Mouse (Mus musculus) kidney, adult 9 months (tissue): Measurements from ENCODE around the gene Met.

ENCODE experiments used
- DNase-seq: peaks from one replicate; pipeline ENCODE4 v3.0.0; 2022

The Met gene

DNA sequence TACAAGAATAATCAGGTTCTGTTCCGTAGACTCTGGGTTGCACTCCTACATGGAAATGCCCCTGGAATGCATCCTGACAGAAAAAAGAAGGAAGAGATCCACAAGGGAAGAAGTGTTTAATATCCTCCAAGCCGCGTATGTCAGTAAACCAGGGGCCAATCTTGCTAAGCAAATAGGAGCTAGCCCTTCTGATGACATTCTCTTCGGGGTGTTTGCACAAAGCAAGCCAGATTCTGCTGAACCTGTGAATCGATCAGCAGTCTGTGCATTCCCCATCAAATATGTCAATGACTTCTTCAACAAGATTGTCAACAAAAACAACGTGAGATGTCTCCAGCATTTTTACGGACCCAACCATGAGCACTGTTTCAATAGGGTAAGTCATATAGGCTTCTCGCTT is 28.5 kb downstream of the Met start:
- no peak for DNase-seq

DNA sequence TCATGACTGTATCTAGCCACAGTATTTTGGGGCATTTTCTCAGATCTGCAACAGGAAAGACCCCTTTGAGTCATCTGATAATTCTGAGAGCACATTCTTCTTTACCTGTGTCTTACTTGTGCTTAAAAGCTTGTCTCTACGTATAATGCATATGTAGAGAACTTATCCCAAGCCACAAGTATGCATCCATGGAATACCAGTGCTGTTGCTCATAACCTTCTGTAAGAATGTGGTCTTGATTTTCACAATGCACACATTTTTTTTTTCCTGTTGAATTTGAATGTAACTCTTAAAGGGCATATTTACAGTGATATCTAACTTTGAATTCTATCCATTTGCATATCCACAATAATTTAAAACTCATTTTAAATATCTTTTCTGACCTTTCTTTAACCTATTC is 31.8 kb downstream of the Met start:
- no peak for DNase-seq

DNA sequence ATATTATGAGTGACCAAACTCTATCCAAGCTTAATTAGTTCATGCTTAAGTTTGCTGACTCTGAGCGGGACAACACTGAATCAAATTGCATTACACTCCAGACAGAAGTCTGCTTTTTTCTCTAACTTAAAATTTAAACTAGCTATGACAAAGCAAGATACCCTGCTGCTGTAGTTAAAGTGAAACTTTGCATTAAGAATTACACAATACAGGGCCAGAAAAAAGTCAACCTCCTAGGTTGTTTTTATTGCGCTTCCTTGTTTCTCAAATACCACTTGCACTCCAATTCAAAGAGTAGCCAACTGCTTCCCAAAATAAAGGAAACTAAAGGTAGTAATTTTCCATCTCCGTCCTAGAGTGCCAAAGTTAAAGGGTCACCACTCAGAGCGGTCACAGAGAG is 33.8 kb downstream of the Met start:
- peak; percentile 31 for DNase-seq

DNA sequence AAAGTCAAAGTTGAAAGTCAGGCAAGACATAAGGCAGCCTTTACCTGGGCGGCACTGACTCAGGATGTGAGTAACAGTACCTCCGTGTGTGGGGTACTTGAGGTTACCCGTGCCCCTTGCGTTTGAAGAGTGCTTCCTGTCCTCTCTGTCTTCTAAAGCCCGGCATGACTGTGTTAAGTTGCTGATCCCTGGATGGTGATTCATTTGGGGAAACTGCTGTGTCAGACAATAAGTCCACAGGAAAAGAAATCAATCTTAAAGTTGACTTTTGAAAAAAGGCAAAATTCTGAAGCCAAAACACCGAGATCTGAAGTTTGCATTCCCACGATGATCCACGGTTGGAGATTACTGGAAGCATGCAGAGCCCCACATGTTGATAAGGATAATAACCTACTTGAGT is 35.2 kb downstream of the Met start:
- no peak for DNase-seq

DNA sequence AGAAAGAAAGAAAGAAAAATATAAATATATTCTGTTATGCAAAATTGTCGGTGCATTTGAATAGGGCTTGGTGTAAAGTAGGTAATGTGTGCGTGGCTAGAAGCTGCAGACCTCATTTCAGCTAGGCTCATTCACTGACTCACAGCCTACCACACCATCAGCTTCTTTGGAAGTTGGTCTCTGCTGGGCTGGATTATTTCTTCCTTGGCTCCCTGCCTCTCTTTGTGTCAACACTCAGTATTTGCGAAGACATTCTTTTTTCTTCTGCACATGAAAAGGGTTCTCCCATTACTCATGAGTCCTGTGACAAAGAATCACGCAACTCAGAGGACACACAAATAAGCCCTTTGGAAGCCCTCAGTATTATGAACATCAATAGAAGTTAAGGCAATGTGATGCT is 37.8 kb downstream of the Met start:
- no peak for DNase-seq

DNA sequence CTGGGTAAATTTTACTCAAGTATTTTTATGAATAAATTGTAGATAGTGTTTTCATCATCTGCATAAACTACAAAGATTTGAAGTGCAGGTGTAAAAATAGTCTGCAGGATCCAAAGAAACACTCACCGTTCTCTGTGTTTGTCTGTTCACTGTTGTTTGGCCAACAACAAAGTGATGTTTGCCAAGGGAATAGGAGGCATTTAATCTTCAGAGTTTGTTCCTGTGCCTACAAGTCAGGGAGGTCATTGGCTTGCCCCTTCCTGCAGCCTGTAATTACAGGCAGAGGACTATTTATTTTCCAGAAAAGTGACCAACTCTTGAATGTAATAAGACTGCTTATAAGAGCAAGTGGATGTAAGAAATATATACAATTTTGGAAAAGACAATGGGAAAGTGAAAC is 38.7 kb downstream of the Met start:
- DNase-seq = no peak

DNA sequence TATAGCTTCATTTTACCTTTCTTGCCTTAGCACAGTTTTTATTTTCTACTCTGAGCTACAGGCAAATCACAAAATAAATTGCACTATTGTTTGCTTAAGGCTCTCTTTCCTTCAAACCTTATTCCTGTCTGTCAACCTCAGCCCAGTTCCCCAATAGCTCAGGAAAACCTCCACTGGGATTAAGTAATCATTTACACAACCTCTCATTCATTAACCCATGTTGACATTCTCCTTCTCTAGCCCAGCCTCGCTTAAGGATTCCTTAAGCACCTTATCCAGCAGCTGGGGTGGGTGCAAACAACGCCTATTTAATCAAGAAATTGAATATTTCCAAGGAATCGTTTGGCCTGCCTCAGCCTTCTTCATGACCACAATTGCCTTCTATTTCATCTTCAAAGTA is 40.1 kb downstream of the Met start:
- peak; percentile 75 for DNase-seq

DNA sequence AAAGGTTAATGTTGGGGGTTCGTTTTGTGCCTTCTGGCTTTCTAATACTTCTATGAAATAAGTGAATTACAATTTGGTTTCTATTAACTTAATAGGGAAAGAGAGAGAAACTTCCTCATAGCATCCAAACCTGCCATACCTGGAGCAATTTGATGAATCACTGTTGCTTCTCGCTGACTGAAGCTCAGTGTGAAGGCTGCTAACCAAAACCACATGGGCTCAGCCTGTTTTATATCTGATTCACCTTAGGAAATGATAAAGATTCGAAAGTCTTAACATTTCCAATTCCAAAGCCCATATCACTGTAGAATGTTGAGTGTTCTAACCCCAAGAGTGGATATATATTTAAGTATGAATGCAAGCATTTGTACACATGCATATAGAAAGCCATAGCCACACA is 41.9 kb downstream of the Met start:
- no peak for DNase-seq

DNA sequence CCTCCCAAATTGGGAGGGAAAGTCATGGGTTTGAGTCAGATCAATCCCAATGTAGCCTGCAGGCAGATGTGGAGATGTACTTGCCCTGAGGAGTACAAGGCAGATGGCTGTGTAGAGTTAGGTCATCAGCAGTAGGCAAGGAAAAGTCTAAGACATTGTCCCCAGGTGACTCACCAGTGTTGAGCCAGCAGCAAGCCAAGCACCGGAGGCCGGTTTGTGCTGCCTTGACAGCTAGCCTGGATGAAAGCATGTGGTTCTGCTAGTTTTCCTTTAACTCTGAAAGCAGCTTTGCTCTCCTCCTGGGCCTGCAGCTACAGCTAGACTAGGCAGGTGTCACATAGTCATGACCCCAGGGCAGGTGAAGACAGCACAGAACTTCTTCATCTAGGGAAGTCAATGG is 43.2 kb downstream of the Met start:
- DNase-seq = peak; percentile 71

DNA sequence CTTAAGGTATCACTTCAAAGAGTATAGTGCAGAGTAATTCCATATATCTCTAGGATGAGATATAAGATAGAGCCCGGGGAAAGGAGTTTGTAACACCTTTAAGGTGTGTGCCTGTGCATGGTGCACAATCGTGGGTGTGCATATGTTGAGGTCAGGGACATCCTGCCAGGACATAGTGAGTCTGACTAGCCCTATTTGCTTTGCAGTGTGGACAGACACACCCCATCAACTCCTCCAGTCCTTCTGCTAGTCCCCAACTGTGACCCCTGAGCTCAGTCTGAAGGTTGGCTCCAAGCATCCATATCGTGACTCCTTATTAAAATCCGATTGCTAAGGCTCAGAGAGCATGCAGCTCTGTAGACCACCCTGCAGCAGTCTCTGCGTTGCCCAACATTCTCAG is 44.6 kb downstream of the Met start:
- DNase-seq = no peak

DNA sequence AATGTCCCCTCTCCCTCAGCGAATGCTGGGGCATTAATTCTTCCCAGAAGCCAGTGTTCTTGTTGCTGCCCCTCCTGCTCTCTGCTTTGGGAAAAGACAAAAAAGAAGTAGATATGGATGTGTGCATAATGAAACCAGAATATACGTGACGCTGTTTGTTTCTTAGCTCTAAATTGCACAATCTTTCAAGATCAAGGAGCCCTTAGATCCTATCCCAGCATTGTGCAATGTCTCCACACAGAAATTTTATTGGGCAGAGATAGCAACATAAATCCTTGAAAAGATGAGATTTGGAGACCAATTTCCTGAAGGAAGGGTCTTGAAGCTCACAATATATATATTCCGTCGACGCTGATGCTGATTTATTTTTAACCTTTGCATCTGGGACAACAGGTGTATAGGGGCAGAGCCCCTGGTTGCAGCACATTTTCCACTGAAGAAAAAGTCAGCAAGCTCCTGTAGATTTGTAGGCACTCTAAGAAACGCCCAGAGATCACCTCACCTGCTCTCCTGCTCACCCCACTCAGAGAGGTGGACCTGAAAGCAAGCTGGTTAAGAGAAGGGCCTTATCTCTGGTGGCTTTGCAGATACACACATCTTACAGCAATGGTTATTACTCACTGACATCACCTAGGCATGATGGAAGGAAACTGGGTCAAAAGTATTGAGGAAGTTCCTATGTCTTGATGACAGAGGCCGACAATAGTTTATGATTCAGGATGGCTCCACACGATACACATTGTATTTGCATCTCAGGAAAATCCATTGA is 45.2 kb downstream of the Met start:
- DNase-seq = no peak

DNA sequence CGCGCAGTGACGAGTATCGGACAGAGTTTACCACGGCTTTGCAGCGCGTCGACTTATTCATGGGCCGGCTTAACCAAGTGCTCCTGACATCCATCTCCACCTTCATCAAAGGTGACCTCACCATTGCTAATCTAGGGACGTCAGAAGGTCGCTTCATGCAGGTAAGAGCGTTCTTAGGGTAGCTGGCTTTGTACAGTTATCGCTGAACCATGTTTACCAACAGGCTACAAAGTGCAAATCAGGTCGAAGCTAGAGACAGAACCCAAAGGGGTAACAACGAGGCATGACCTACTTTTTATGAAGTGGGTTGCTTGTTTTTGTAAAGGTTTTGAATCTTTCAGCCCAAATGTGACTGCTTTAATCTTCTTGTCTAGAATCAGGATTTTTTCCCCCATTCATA is 49.8 kb downstream of the Met start:
- no peak for DNase-seq

DNA sequence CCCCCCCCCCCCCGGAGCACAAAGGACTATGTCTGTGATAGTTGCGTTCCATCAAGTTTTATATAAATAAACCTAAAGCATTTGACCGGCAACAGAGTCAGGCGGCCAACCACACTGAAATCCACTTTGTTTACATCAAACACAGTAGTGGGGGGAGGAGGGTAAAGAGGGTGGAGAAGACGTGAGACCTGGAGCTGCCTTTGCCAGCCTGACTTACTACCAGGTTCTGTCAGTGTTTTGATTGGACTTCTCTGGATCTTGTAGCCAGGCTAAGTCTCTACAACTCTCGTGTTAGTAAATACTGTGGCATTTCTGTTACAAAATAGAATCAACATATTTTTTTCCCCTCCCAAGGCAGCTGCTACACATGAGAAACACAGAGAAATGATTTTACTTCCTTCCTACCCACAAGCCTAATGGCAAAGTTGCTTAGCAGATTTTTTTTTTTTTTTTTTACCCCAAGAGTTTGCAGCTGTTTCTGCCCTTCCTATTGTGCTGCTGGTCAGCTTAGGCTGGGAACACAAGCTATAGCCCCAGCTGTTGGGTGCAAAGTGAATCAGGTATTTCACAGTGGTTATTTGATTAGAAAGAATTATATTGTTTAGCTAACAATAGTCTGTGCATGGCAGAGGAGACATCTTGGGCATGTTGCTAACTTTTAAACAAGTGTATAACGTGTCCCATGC is 52.3 kb downstream of the Met start:
- no peak for DNase-seq

DNA sequence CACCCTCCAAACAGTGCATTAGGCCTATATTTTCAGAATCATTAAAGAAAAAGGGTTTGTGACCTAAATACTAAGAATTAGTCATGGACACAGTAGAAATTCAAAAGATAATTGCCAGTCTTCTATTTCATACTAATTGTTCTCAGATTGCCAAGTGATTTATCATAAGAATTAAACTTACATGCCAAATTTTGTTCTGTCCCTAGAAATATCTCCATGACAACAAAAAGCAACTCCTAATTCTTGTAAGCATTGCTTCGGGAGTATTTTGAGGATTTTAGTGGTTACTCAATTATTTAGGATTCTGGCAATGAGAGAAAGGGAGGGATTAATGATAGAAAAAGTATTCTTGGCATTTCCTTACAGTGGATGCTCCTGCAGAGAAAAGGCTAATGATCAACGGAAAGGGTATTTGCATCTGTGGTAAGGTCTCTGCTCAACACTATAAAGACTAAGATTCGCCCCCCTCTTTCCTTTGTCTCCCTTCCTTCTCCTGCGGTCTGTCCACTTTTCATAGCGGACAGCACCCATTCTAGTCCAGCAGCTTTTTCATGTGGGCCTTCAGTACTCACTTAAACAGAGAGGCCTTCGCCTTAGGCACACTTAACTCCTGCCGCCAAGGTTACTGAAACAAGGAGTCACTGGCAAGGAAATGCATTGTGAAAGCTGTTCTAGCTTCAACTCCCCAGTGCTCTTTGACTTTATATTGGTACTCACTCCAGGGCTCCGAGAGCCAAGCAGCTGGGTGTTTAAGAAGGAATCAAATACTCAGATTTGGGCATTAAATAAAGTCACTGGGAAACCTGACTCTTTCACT is 58.5 kb downstream of the Met start:
- DNase-seq = no peak

DNA sequence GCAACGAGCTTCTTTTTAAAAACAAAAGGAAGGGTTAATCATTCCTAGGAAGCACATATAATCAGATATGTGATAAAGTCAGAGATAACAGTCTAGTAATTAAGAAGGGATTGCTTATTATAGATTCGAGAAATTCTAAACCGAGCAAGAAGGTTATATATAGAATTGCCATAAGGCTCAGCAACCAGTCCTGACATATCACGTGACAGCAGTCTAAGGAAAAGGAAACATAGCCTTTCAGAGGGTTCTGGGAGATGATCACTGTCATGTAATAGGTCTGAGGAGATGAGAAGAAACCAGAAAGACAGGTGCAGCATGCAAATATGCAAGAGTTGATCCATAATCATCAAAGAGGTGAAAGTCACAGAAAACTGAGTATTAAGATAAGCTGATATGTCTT is 59.3 kb downstream of the Met start:
- DNase-seq = no peak

DNA sequence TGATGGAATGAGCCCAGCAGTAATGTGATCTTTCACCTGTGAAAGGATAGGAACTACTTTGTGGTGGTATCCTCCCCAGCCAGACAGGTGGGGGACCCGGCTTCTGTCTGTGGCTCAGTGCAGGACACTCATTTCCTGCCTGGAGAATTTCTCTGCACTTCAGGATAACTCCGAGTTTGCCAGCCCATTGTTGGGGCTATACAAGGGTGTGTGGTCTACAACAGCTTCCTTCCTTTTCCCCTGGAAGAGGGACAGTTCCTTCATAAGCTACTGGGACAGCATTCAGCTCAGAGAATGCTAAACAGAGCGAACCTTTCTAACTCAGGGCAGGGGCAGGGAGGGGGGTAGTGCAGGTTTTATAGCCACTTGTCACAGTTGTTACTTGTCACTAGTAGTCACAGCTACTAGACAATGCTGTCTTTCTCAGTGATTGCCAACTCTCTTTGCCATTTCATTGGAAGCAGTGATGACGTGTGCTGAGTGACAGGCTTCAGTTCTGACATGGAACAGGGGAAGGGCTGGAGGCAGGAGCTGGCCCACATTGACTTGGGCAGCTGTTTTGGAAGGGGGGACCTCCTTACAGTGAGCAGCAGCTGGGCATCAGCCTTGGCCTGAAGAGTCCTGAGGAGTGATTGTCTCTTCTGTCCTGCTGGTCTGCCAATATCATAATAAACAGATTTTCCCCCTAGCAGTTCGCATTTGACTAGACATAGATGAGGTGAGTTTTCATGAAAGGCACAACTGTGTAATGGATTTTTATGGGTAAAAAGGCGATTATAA is 66.1 kb downstream of the Met start:
- no peak for DNase-seq

DNA sequence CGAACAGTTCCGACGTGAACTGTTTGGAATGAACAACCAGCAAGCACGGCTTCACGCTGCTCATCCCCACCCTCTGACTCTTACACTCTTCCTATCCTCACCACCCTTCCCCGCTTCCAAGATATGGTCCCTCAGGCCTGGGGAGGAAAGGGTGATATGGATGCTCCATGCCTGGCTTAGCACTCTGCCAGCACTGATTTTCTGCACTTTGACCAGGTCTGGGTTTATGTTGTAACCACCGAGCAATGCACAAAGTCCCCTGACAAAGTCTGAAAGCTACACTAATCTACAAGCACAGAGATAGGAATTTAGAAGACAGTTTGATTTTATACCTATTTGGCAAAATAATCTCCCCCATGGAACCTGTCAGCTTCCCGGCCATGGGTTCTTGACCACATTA is 78.0 kb downstream of the Met start:
- peak; percentile 73 for DNase-seq

DNA sequence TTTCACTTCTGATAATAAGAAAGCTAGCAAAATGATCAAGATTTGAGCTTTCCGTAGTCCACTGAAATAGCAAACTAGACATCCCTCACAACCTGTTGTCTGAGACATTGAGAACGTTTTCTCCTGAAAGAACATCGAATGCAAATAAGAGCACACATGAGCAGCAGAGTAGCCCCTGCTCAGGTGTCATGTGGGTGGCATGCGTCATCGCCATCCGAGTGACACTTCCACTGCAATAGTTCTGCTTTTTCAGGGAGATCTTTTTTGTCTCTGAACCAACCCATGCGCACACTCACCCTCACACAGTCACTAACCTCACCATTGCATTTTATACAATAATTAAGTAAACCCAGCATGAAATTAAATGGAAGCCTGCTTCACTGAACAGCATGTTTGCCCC is 78.8 kb downstream of the Met start:
- DNase-seq = no peak

DNA sequence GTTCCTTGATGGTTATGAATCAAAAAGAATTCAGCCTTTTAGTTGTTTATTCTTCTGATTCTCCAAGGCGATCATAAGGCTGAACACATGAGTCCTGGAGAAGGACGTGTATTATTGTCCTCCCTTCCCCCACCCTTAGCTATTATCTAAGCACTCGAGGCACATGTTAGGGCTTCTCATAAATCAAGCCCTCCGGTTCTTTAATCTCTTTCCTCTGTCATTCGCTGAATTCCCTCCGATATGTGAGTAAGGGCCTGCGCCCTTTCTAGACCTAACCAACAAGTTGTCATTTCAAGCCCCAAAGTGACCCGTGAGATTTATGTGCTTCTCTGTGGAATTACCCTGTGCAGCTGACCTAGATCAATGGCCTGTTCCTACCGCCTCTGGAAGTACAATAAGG is 81.9 kb downstream of the Met start:
- no peak for DNase-seq

DNA sequence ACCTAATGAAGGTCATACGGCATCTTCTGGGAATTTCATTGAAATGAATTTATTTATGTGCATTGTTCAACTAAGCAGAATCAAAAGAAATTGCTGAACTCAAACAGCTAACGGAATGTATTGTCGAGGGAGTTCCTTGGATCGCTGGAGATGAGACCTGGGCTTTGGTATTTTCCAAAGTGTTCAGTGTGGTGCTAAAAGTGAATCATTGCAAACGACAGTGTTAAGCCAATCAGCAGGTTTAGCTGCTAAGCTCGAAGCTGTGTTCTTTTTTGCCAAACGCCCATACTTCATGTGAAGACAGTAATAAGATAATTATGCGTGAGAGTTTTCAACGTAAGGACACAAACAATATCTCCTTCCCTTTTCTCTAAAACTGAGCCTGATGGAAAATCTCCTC is 82.7 kb downstream of the Met start:
- peak; percentile 37 for DNase-seq

DNA sequence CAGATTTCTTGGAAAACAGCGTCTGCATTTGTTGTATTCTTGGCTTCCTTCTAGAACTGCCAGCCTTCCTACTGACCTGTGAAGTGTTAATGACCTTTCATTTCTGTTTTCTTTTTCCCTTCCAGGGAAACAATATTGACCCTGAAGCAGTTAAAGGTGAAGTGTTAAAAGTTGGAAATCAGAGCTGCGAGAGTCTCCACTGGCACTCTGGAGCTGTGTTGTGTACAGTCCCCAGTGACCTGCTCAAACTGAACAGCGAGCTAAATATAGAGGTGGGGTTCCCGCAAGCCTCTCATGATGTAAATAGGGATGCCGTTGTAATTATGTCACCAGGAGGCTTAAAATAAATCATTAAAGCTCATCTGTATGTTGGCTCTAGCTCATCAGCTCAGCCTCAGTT is 83.2 kb downstream of the Met start:
- peak; percentile 49 for DNase-seq

DNA sequence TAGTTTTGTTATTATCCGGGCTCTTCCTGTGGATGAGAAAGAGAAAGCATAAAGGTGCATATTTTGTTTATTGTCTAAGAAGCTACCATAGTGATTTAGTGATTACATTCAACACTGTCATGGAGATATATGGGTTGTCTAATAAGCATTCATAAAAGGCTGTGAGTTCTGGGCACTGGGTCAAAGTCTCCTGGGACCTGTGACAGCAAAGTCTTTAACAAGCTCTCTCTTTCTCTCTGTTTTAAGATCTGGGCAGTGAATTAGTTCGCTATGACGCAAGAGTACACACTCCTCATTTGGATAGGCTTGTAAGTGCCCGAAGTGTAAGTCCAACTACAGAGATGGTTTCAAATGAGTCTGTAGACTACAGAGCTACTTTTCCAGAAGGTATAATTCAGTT is 85.2 kb downstream of the Met start:
- DNase-seq = no peak

DNA sequence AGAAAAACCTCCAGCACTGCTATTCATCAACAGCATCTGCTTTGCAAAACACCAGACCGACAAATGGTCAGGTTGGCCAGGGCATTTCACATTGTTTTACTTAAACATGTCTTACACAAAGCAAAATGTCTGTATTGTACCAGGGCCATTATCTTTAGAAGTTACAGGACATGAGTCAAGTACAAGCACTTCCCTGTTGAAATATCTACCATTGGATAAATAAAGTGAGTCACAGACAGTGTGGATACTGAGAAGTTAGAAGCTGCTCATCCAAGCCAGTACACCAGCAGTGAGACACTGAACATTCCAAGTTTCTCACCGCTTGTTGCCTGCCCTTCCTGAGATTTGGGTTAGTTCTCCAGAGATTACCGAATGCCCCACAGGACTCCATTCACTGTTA is 86.0 kb downstream of the Met start:
- no peak for DNase-seq
